Mouse (Mus musculus) splenic B cell, adult 2 months (primary cell): ENCODE data around the gene Dact2.

Source experiments
- DNase-seq: peaks from one replicate; pipeline ENCODE4 v3.0.0-alpha.2; 2011; ENCODE audit warnings: low read depth, low spot score
- H3K27me3 ChIP-seq: 2 replicates; pipeline ENCODE4 v1.6.1; 2012; ENCODE audit warnings: mild to moderate bottlenecking, low read length, moderate library complexity, mixed read lengths; ENCODE audit not compliant: control insufficient read depth, poor library complexity, insufficient read depth, severe bottlenecking
- H3K36me3 ChIP-seq: 2 replicates; pipeline ENCODE4 v1.6.1; 2012; ENCODE audit warnings: mild to moderate bottlenecking, low read length, moderate library complexity, mixed read lengths; ENCODE audit not compliant: control insufficient read depth, poor library complexity, insufficient read depth, severe bottlenecking

Dact2 gene

GRCm38 (mm10) chr17:14173459-14173858 is 30.6 kb downstream of the Dact2 start:
- no peak for DNase-seq
- Histone ChIP-seq H3K36me3 (no peaks in the 10 kb centered on the region), H3K27me3 (no peaks in the 10 kb centered on the region)

- Histone ChIP-seq H3K36me3 (no peaks in the 10 kb centered on the region), H3K27me3 (no peaks in the 10 kb centered on the region)
- no peak for DNase-seq
These were observed 31.4 kb downstream of the Dact2 start for GRCm38 (mm10) chr17:14172731-14173130.

GRCm38 (mm10) chr17:14172184-14172583 is 31.9 kb downstream of the Dact2 start:
- DNase-seq: no peak
- Histone ChIP-seq H3K36me3 (no peaks in the 10 kb centered on the region), H3K27me3 (no peaks in the 10 kb centered on the region)

GRCm38 (mm10) chr17:14170961-14171479 is 33.1 kb downstream of the Dact2 start:
- no peaks in the 10 kb centered on the region for H3K36me3 ChIP-seq
- no peaks in the 10 kb centered on the region for H3K27me3 ChIP-seq
- DNase-seq: no peak

GRCm38 (mm10) chr17:14169431-14169830 is 34.7 kb downstream of the Dact2 start:
- DNase-seq: no peak
- Histone ChIP-seq H3K36me3 (no peaks in the 10 kb centered on the region), H3K27me3 (no peaks in the 10 kb centered on the region)

GRCm38 (mm10) chr17:14167594-14167993 is 36.5 kb downstream of the Dact2 start:
- Histone ChIP-seq H3K36me3 (no peaks in the 10 kb centered on the region), H3K27me3 (no peaks in the 10 kb centered on the region)
- no peak for DNase-seq

GRCm38 (mm10) chr17:14166746-14167432 is 37.2 kb downstream of the Dact2 start:
- Histone ChIP-seq H3K27me3 (no peaks in the 10 kb centered on the region), H3K36me3 (no peaks in the 10 kb centered on the region)
- no peak for DNase-seq

- H3K27me3 ChIP-seq: no peaks in the 10 kb centered on the region
- H3K36me3 ChIP-seq: no peaks in the 10 kb centered on the region
- no peak for DNase-seq
These were observed 38.0 kb downstream of the Dact2 start for GRCm38 (mm10) chr17:14165934-14166610.

- no peaks in the 10 kb centered on the region for H3K27me3 ChIP-seq
- no peak for DNase-seq
- H3K36me3 ChIP-seq: no peaks in the 10 kb centered on the region
These were observed 38.7 kb downstream of the Dact2 start for GRCm38 (mm10) chr17:14165332-14165876.

GRCm38 (mm10) chr17:14160846-14161245 is 43.3 kb downstream of the Dact2 start:
- Histone ChIP-seq H3K36me3 (no peaks in the 10 kb centered on the region), H3K27me3 (no peaks in the 10 kb centered on the region)
- no peak for DNase-seq

- H3K27me3 ChIP-seq: no peaks in the 10 kb centered on the region
- DNase-seq: no peak
- no peaks in the 10 kb centered on the region for H3K36me3 ChIP-seq
These were observed 46.3 kb downstream of the Dact2 start for GRCm38 (mm10) chr17:14157779-14158195.
